Mouse (Mus musculus) splenic B cell, adult 2 months (primary cell): ENCODE results near the gene Axl.

Experiments
- DNase-seq: peaks from one replicate; pipeline ENCODE4 v3.0.0-alpha.2; 2011; ENCODE audit warnings: low read depth, low spot score
- H3K27me3 ChIP-seq: 2 replicates; pipeline ENCODE4 v1.6.1; 2012; ENCODE audit warnings: mild to moderate bottlenecking, low read length, moderate library complexity, mixed read lengths; ENCODE audit not compliant: control insufficient read depth, poor library complexity, insufficient read depth, severe bottlenecking
- H3K36me3 ChIP-seq: 2 replicates; pipeline ENCODE4 v1.6.1; 2012; ENCODE audit warnings: mild to moderate bottlenecking, low read length, moderate library complexity, mixed read lengths; ENCODE audit not compliant: control insufficient read depth, poor library complexity, insufficient read depth, severe bottlenecking

Gene Axl

DNA sequence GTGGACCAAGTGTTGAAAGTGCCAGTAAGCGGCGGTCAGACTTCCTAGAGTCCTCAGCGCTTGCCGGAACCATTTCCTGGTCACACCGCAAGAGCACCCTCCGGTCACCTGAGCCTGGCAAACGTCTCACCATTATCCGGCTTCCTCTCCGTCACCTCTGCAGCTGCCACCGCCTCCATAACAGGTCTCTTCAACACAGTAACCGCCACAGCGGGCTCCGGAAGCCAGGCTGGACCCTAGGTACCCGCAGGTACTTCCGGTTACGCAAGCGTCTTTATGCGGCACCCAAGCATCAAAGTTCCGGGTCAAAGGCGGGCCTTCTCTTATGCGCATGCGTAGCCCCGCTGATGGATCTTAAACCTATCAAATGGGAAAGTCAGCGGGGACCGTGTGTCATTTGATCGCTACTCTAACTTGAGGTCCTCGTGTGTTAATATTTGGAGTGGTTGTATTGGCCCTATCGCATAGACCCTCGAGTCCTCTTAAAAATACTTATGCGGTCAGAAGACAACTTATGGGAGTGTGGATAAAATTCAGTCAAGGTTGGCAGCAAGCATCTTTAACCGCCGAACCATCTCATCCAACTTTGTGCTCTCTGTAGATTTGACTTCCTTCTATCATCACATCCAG, 69.6 kb downstream of the Axl start, which contains the start of gene Ccdc97:
Gene Ccdc97 (minus strand): TSS at position 301 of the 630 bp plus-strand sequence.
- H3K27me3 ChIP-seq = no peaks in the 10 kb centered on the region
- peaks cover 9% of the 10 kb centered on the region for H3K36me3 ChIP-seq
- peak; percentile 97 for DNase-seq

DNA sequence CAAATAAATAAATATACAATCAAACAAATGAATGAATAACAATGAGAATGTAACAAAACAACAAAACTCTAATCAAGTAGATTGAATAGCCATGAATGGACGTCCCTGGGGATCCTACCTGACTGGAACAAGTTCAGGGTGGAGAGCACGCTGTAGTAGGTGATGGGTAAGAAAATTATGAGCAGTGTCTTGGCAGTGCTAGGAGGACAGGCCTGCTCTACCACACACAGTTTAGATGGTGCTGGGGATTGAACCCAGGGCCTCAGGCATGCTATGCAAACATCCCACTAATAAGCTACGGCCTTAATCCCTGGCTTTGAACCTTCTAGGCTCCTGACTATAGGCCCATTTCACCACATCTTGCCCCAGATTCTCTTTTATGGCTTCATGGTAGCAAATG, 71.0 kb downstream of the Axl start:
- Histone ChIP-seq H3K36me3 (peaks cover 9% of the 10 kb centered on the region), H3K27me3 (no peaks in the 10 kb centered on the region)
- DNase-seq = no peak

DNA sequence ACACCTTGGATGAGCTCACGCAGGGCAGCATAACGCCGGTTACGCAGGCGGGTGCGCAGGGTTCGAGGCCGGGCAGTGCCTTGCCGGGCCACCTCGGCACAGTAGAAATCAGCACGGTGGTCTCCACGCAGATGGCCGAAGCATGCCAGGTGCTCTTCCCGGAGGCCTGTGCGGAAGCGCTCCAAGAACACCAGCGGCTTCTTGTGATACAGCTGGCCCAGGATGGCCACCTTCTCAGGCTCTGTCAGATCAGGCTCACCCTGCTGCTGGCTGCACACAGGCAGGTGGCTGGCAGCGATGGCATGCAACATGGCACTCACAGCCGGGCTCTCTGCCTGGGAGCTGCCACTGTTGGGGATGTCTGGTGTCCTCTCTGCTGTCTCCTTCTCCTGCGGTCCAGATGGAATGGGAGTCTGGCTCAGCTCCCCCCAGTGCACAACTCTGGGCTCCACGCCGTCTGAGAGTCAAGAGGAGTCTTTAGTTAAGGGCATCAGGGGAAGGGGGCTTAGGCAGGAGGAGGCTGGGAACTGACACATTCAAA, 72.7 kb downstream of the Axl start:
- no peak for DNase-seq
- Histone ChIP-seq H3K36me3 (peaks cover 13% of the 10 kb centered on the region), H3K27me3 (no peaks in the 10 kb centered on the region)

DNA sequence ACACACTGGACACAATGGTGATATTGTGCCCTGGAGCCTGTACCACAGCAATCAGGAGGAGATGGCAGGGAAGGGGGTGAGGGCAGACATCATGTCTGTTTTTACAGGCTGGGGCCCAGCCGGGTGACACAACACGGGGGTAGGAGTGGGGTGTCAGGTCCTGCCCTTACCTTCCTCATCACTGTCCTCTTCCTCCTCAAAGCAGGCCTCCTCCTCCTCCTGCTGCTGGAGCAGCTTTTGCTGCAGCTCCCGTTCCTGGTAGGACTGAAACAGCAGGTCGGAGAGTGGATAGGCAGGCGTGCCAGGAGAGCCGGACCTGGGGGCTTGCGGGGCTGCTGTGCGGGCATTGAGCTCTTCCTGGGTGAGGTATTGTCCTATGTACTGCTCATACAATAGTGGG, 73.9 kb downstream of the Axl start:
- Histone ChIP-seq H3K27me3 (no peaks in the 10 kb centered on the region), H3K36me3 (peaks cover 13% of the 10 kb centered on the region)
- no peak for DNase-seq

GRCm38 (mm10) chr7:25712801-25713200, 75.7 kb downstream of the Axl start:
- peaks cover 13% of the 10 kb centered on the region for H3K36me3 ChIP-seq
- DNase-seq = no peak
- H3K27me3 ChIP-seq = no peaks in the 10 kb centered on the region

DNA sequence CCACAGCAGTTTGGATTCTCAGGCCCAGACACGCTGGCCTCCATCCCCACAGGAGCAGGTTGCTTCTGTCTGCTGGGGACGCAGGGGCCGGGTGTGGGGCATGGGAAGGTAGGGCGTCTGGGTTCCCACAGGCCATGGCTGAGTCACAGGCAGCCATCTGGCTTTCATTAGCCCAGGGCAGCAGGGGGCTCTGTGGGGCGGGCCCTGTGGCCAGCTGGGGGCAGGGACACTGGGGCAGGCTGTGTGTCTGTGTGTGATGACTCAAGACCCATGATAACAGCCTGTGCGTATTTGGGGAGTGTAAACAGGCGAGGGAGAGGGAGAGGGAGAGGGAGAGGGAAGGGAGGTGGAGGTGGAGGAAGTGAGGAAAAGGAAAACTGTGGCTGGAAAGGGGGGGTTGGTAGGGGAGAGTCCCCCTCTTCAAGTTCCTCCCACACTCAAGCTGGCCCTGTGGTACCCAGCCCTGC, 76.7 kb downstream of the Axl start:
- peaks cover 13% of the 10 kb centered on the region for H3K36me3 ChIP-seq
- DNase-seq = peak; percentile 20
- H3K27me3 ChIP-seq = no peaks in the 10 kb centered on the region

DNA sequence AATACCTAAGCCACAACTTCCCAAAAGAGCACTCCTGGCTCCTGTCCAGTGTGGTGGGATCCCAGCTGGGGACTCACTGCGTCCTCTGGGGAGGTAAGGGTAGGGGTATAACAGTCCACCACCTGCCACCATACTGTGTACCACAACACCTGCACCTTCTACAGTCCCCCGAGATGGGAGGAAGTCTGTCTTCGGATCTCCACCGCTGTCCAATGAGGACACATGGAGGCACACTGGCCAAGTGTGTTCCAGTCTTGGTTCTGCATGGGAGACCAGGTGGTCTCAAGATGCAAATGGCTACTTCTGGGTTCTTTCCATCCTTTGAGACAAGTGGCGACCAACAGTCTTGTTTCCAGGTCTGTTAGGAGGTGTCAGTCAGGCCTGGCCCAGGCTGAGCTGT, 77.3 kb downstream of the Axl start:
- H3K36me3 ChIP-seq = peaks cover 13% of the 10 kb centered on the region
- no peaks in the 10 kb centered on the region for H3K27me3 ChIP-seq
- DNase-seq = peak; percentile 42

GRCm38 (mm10) chr7:25710519-25711130, 77.9 kb downstream of the Axl start:
- Histone ChIP-seq H3K27me3 (no peaks in the 10 kb centered on the region), H3K36me3 (peaks cover 13% of the 10 kb centered on the region)
- DNase-seq = peak; percentile 38

DNA sequence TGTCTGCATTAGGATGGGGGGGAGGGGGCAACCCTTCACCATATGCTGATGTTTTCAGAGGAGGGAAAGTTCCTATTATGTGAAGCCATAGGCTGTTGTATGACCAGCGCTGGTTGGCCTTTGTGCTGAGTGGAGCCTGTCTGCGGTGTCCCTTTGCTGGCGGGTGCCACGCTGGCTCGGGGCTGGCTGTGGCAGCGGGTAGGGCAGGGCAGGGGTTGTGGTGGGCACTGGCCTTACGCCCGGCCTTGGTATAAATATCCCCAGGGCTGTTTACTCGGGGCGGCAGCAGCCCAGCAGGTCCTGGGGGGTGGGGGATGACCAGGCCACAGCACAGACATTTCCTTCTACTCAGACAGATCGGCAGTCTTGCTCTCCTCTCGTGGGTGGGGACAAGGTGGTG, 78.5 kb downstream of the Axl start:
- no peaks in the 10 kb centered on the region for H3K27me3 ChIP-seq
- H3K36me3 ChIP-seq = peaks cover 15% of the 10 kb centered on the region
- DNase-seq = no peak

- DNase-seq = peak; percentile 79
- Histone ChIP-seq H3K36me3 (peaks cover 17% of the 10 kb centered on the region), H3K27me3 (no peaks in the 10 kb centered on the region)
These were observed 80.8 kb downstream of the Axl start for GRCm38 (mm10) chr7:25707581-25708292.
